Mouse (Mus musculus) CD8-positive naive resting alpha-beta T cell, adult 2 months (primary cell): ENCODE measurements around the gene Trim39.

Experiments used
- DNase-seq, 2 experiments: peaks; one replicate each; pipeline ENCODE4 v3.0.0; 2022; ENCODE audit warnings: low read depth in 2 of 2, low spot score in 2 of 2

Trim39 gene

GRCm38 (mm10) chr17:36271586-36272256 is at the start of gene Trim39:
Gene Trim39 (minus strand): TSS chr17:36272247.
- peak; percentile 81 to 88 for DNase-seq

- DNase-seq, result no peak
Observed at GRCm38 (mm10) chr17:36315689-36316253, 43.7 kb upstream of the Trim39 start.

GRCm38 (mm10) chr17:36315041-36315688 is 43.1 kb upstream of the Trim39 start:
- DNase-seq, result peak; percentile 32 to 56

GRCm38 (mm10) chr17:36314511-36314910 is 42.5 kb upstream of the Trim39 start:
- peak in 1 of 2 experiments; percentile 9 for DNase-seq

- no peak for DNase-seq
Observed at GRCm38 (mm10) chr17:36309293-36309692, 37.2 kb upstream of the Trim39 start.

- peak; percentile 59 to 74 for DNase-seq
Observed at GRCm38 (mm10) chr17:36308855-36309254, 36.8 kb upstream of the Trim39 start.

- no peak for DNase-seq
Observed at GRCm38 (mm10) chr17:36286390-36286789, 14.3 kb upstream of the Trim39 start, which contains the start of gene H2-M10.2. Gene H2-M10.2 (minus strand): TSS chr17:36286490.

- DNase-seq, result no peak
Observed at GRCm38 (mm10) chr17:36281521-36282245, 9.6 kb upstream of the Trim39 start.

- DNase-seq, result no peak
Observed at GRCm38 (mm10) chr17:36274776-36275175, 2.7 kb upstream of the Trim39 start.

GRCm38 (mm10) chr17:36273796-36274195 is 1.7 kb upstream of the Trim39 start:
- DNase-seq, result no peak

- DNase-seq, result no peak
Observed at GRCm38 (mm10) chr17:36272643-36273366, 758 bp upstream of the Trim39 start.

- peak; percentile 85 to 90 for DNase-seq
Observed at GRCm38 (mm10) chr17:36270956-36271585, 976 bp downstream of the Trim39 start.

GRCm38 (mm10) chr17:36265834-36266233 is 6.2 kb downstream of the Trim39 start:
- peak; percentile 59 to 83 for DNase-seq

- no peak for DNase-seq
Observed at GRCm38 (mm10) chr17:36264273-36264925, 7.6 kb downstream of the Trim39 start.

- no peak for DNase-seq
Observed at GRCm38 (mm10) chr17:36261511-36262166, 10.4 kb downstream of the Trim39 start.

- DNase-seq, result no peak
Observed at GRCm38 (mm10) chr17:36257969-36258368, 14.1 kb downstream of the Trim39 start, which contains the start of gene Rpp21. Gene Rpp21 (minus strand): TSS chr17:36258069.

GRCm38 (mm10) chr17:36257241-36257947 is 14.7 kb downstream of the Trim39 start:
- DNase-seq, result peak; percentile 53 to 72

GRCm38 (mm10) chr17:36253087-36253600 is 18.9 kb downstream of the Trim39 start:
- no peak for DNase-seq
